Mouse (Mus musculus) lung, adult 2 months (tissue): ENCODE results near the gene Slc44a4.

Experiments used
- CTCF ChIP-seq: fragments of 200-500 bp; IDR thresholded peaks from 2 replicates; pipeline ENCODE4 v1.5.1; 2011; ENCODE audit warnings: mild to moderate bottlenecking, low read length, control low read depth; ENCODE audit not compliant: insufficient read depth
- POLR2A ChIP-seq: fragments of 200-500 bp; IDR thresholded peaks from 2 replicates; pipeline ENCODE4 v1.6.1; 2011; ENCODE audit warnings: low read depth, mild to moderate bottlenecking, control low read depth, low read length, borderline replicate concordance; ENCODE audit errors: extremely low read depth

- TF ChIP-seq POLR2A (no peak), CTCF (no peak)
These were observed 18.0 kb downstream of the Slc44a4 start for GRCm38 (mm10) chr17:34932287-34932686.
